Mouse (Mus musculus): ENCODE results near the gene Vwce. TPM values are rescaled to one million over a fixed set of nuclear protein-coding genes. Genes with fewer than 3 reads are reported as not detected.

The Vwce gene
- 0.14 and 0.24 TPM in 2 replicates for polyA plus RNA-seq (2012; rRNA removed; ENCODE audit: low replicate concordance)

GRCm38 (mm10) chr19:10634106-10634871 lies at the start of gene Vwce:
Gene Vwce, plus strand, starts transcription at chr19:10634213.

GRCm38 (mm10) chr19:10605293-10605900 lies 28.6 kb upstream of the Vwce start, which contains the start of the genes Ddb1 and Tkfc:
Gene Ddb1, plus strand, starts transcription at chr19:10605327.
Gene Tkfc, minus strand, starts transcription at chr19:10605654.

GRCm38 (mm10) chr19:10677915-10678771 lies 44.1 kb downstream of the Vwce start, which contains the start of gene Pga5:
Gene Pga5, minus strand, starts transcription at chr19:10678071.

GRCm38 (mm10) chr19:10688537-10689352 lies 54.7 kb downstream of the Vwce start, which contains the start of gene Vps37c:
Gene Vps37c, plus strand, starts transcription at chr19:10688735.

Other genes with a start within 250 kb of the Vwce start
- gene Syt7, start 245.1 kb upstream of the Vwce start, polyA plus RNA-seq (2012; rRNA removed; ENCODE audit: low replicate concordance), result 3.6 and 3.8 TPM in 2 replicates
- gene Lrrc10b, start 176.7 kb upstream of the Vwce start, polyA plus RNA-seq (2012; rRNA removed; ENCODE audit: low replicate concordance), result 0.63 and 1.8 TPM in 2 replicates
- gene Ppp1r32, start 151.3 kb upstream of the Vwce start, polyA plus RNA-seq (2012; rRNA removed; ENCODE audit: low replicate concordance), result 0.22 and 0.73 TPM in 2 replicates
- gene Cpsf7, start 108.9 kb upstream of the Vwce start, polyA plus RNA-seq (2012; rRNA removed; ENCODE audit: low replicate concordance), result 34.0 and 45.2 TPM in 2 replicates
- gene Sdhaf2, start 108.1 kb upstream of the Vwce start, polyA plus RNA-seq (2012; rRNA removed; ENCODE audit: low replicate concordance), result 16.4 and 43.7 TPM in 2 replicates
- 21.1 and 55.6 TPM in 2 replicates for gene Tmem216, start 78.0 kb upstream of the Vwce start, polyA plus RNA-seq (2012; rRNA removed; ENCODE audit: low replicate concordance)
- gene Cyb561a3, start 57.0 kb upstream of the Vwce start, polyA plus RNA-seq (2012; rRNA removed; ENCODE audit: low replicate concordance), result 92.5 and 94.4 TPM in 2 replicates
- 8.3 and 17.2 TPM in 2 replicates for gene Tmem138, start 56.9 kb upstream of the Vwce start, polyA plus RNA-seq (2012; rRNA removed; ENCODE audit: low replicate concordance)
- gene Ddb1, start 28.9 kb upstream of the Vwce start, polyA plus RNA-seq (2012; rRNA removed; ENCODE audit: low replicate concordance), result 85.3 and 152 TPM in 2 replicates
- 12.8 and 15.2 TPM in 2 replicates for gene Tkfc, start 28.6 kb upstream of the Vwce start, polyA plus RNA-seq (2012; rRNA removed; ENCODE audit: low replicate concordance)
- not detected in 2 replicates for gene Pga5, start 43.9 kb downstream of the Vwce start, polyA plus RNA-seq (2012; rRNA removed; ENCODE audit: low replicate concordance)
- 32.3 and 38.6 TPM in 2 replicates for gene Vps37c, start 54.5 kb downstream of the Vwce start, polyA plus RNA-seq (2012; rRNA removed; ENCODE audit: low replicate concordance)
- gene Cd5, start 104.8 kb downstream of the Vwce start, polyA plus RNA-seq (2012; rRNA removed; ENCODE audit: low replicate concordance), result 23.5 and 40.4 TPM in 2 replicates
- 28.7 and 46.6 TPM in 2 replicates for gene Cd6, start 195.8 kb downstream of the Vwce start, polyA plus RNA-seq (2012; rRNA removed; ENCODE audit: low replicate concordance)
- gene Slc15a3, start 205.5 kb downstream of the Vwce start, polyA plus RNA-seq (2012; rRNA removed; ENCODE audit: low replicate concordance), result 15.3 and 24.6 TPM in 2 replicates
- gene Tmem132a, start 235.7 kb downstream of the Vwce start, polyA plus RNA-seq (2012; rRNA removed; ENCODE audit: low replicate concordance), result 21.3 and 34.9 TPM in 2 replicates
- 153 and 263 TPM in 2 replicates for gene Tmem109, start 247.8 kb downstream of the Vwce start, polyA plus RNA-seq (2012; rRNA removed; ENCODE audit: low replicate concordance)